Mouse (Mus musculus) myocyte (in vitro differentiated cells): Measurements from ENCODE around the gene Tenm4. TPM values are rescaled to one million over a fixed set of nuclear protein-coding genes. Genes with fewer than 3 reads are reported as not detected.

Source experiments
- H3K27me3 ChIP-seq: one replicate; pipeline ENCODE4 v1.6.1; 2011; ENCODE audit not compliant: control insufficient read depth, insufficient read depth, insufficient read length
- H3K36me3 ChIP-seq: one replicate; pipeline ENCODE4 v1.6.1; 2011; ENCODE audit not compliant: control insufficient read depth, insufficient read depth
- H3K4me2 ChIP-seq: one replicate; pipeline ENCODE4 v1.6.1; 2011; ENCODE audit warnings: low read depth, control low read depth
- H3K4me3 ChIP-seq: one replicate; pipeline ENCODE4 v1.5.1; 2011; ENCODE audit warnings: mild to moderate bottlenecking, control low read depth, moderate library complexity
- H3K79me2 ChIP-seq: one replicate; pipeline ENCODE4 v1.6.1; 2011; ENCODE audit not compliant: control insufficient read depth, insufficient read depth
- H3ac ChIP-seq: one replicate; pipeline ENCODE4 v1.6.1; 2011; ENCODE audit not compliant: control insufficient read depth, insufficient read length
- CEBPB ChIP-seq: IDR thresholded peaks from 2 replicates; pipeline ENCODE4 v1.6.1; 2011; ENCODE audit warnings: mild to moderate bottlenecking, moderate library complexity; ENCODE audit not compliant: poor library complexity, insufficient read depth, severe bottlenecking
- E2F4 ChIP-seq: IDR thresholded peaks from one replicate; pipeline ENCODE4 v1.6.1; 2011; ENCODE audit warnings: mild to moderate bottlenecking, control low read depth, moderate library complexity; ENCODE audit not compliant: insufficient read depth
- MAX ChIP-seq: IDR thresholded peaks from one replicate; pipeline ENCODE4 v1.6.1; 2011; ENCODE audit warnings: low read depth, mild to moderate bottlenecking, control low read depth
- MYOD1 ChIP-seq, 3 experiments: IDR thresholded peaks; one replicate each; pipeline ENCODE4 v1.6.1; 2011; ENCODE audit warnings: control low read depth in 2 of 3, low read depth in 2 of 3, mild to moderate bottlenecking in 2 of 3, moderate library complexity in 1 of 3; ENCODE audit not compliant: insufficient read length in 2 of 3, control insufficient read depth in 1 of 3
- MYOG ChIP-seq, 3 experiments: IDR thresholded peaks; one replicate each; pipeline ENCODE4 v1.6.1; 2011; ENCODE audit warnings: control low read depth in 2 of 3, low read depth in 2 of 3, mild to moderate bottlenecking in 2 of 3; ENCODE audit not compliant: insufficient read length in 2 of 3, control insufficient read depth in 1 of 3, insufficient read depth in 1 of 3
- POLR2A ChIP-seq: IDR thresholded peaks from one replicate; pipeline ENCODE4 v1.6.1; 2011; ENCODE audit warnings: low read depth, mild to moderate bottlenecking, control low read depth, moderate library complexity; ENCODE audit not compliant: insufficient read length
- POLR2AphosphoS2 ChIP-seq: IDR thresholded peaks from one replicate; pipeline ENCODE4 v1.6.1; 2011; ENCODE audit warnings: low read depth, control low read depth; ENCODE audit not compliant: insufficient read length
- REST ChIP-seq: IDR thresholded peaks from one replicate; pipeline ENCODE4 v1.6.1; 2011; ENCODE audit warnings: mild to moderate bottlenecking, control low read depth, moderate library complexity; ENCODE audit not compliant: insufficient read depth, insufficient read length
- SRF ChIP-seq: IDR thresholded peaks from one replicate; pipeline ENCODE4 v1.6.1; 2011; ENCODE audit warnings: low read depth; ENCODE audit not compliant: control insufficient read depth, insufficient read length
- TCF12 ChIP-seq: IDR thresholded peaks from one replicate; pipeline ENCODE4 v1.6.1; 2011; ENCODE audit warnings: mild to moderate bottlenecking, control low read depth; ENCODE audit not compliant: poor library complexity, insufficient read depth, severe bottlenecking
- TCF3 ChIP-seq: IDR thresholded peaks from one replicate; pipeline ENCODE4 v1.6.1; 2011; ENCODE audit warnings: low read depth, control low read depth; ENCODE audit not compliant: insufficient read length
- USF1 ChIP-seq: IDR thresholded peaks from one replicate; pipeline ENCODE4 v1.6.1; 2011; ENCODE audit warnings: low read depth, mild to moderate bottlenecking, control low read depth, moderate library complexity
- polyA plus RNA-seq: library from polyadenylated mRNA; unstranded; fragments of >200 nt; fragmentation: generic; extraction: Trizol; gene quantifications from one replicate; pipeline ENCODE4 v1.2.1, GENCODE M21; 2012; ENCODE audit warnings: missing spikeins

Tenm4 gene
- polyA plus RNA-seq, 1 experiment: 10.9 TPM

DNA sequence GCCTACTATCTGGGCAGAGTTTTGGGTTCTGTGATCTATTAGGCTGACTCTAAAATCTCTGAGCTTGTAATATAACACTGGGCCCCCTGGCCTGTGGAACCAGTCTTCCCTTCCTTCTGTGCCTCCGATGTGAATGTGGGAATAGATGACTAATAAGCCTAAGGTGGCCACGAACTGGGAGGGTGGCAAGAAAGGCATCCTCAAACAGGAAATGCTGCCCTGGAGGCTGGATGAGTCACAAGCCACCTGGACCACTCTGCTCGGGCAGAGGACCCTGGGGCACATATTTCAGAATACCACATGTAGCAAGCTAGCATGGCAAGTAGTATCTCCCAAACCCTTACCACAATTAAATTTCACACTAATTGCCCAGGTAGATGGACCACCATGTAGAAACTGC is 391.8 kb downstream of the Tenm4 start:
- H3K4me2 ChIP-seq: peak overlapping the region; percentile 80
- H3K4me3 ChIP-seq: no peak overlapping the region
- H3ac ChIP-seq: no peak overlapping the region
- TF ChIP-seq REST: no peak
- no peak for TF ChIP-seq MAX
- TF ChIP-seq MYOD1 (IDR thresholded peaks at IDR 0.05; ENCODE audit: control insufficient read depth in 1 of 3, insufficient read length in 2 of 3, low read depth in 2 of 3): peak in 1 of 3 experiments; percentile 31
- TF ChIP-seq POLR2A: no peak
- no peaks in the 10 kb centered on the region for H3K27me3 ChIP-seq
- no peaks in the 10 kb centered on the region for H3K36me3 ChIP-seq
- H3K79me2 ChIP-seq: no peaks in the 10 kb centered on the region

DNA sequence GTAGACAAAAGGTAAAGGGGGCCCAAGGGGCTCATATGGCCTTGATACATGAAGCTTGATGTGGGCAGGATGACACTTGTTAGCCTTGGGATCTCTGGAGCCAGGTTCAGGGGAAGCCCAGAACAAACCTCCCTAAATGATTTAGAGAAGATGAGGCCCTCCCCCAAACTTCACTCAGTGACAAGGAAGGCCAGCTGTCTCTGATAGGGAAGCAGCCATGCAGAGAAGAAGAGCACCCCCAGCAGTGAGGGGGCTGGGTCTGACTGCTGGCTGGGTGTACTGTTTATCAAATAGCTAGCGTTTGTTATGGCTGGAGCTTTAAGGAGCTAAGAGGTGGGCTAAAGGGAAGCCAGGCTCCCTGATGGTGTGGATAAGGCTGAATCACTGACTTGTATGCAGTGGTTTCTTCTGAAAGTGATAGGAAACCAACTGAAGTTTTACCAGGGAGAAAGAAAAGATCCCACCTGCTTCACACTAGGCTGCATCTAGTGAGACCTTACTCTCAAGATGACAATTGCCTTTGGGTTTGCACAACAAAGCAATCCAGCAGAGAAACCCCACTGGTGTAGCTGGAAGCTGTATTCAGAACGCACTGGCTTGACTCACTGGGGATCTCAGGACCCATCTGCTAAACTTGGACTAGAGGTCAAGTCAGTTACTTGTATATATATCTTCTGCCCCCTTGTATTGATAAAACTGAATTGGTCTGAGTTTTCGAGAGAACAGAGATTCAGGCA is 392.5 kb downstream of the Tenm4 start:
- Histone ChIP-seq H3K4me2 (peak overlapping the region; percentile 80), H3ac (no peak overlapping the region), H3K4me3 (no peak overlapping the region), H3K79me2 (no peaks in the 10 kb centered on the region), H3K27me3 (no peaks in the 10 kb centered on the region), H3K36me3 (no peaks in the 10 kb centered on the region)
- peak in 2 of 3 experiments; percentile 75 to 79 for TF ChIP-seq MYOD1 (IDR thresholded peaks at IDR 0.05; ENCODE audit: control insufficient read depth in 1 of 3, insufficient read length in 2 of 3, low read depth in 2 of 3)
- no peak for TF ChIP-seq E2F4

DNA sequence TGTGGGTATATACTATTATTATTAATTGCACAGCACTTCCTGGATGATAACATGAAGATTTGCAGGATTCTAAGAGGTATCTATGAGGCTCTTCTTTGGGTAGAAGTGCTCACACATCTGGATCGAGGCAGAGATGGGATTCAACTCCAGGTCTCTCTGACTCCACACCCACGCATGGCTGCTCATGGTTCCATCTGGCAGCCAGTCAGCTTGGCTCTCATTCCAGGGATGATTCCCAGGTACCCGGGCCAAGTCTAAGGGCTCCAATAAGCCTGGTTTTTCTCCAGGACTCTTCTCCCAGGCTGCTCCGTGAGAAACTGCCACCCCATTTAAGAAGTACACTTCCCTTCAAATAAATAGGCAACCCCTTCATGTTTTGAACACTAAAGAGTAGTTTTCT is 394.8 kb downstream of the Tenm4 start:
- no peak for TF ChIP-seq POLR2A
- no peak for TF ChIP-seq TCF3
- TF ChIP-seq SRF: no peak
- no peak for TF ChIP-seq REST
- TF ChIP-seq USF1: no peak
- H3K27me3 ChIP-seq: no peaks in the 10 kb centered on the region
- H3K79me2 ChIP-seq: no peaks in the 10 kb centered on the region
- no peaks in the 10 kb centered on the region for H3K36me3 ChIP-seq
- H3K4me2 ChIP-seq: no peak overlapping the region
- no peak overlapping the region for H3ac ChIP-seq
- H3K4me3 ChIP-seq: no peak overlapping the region

DNA sequence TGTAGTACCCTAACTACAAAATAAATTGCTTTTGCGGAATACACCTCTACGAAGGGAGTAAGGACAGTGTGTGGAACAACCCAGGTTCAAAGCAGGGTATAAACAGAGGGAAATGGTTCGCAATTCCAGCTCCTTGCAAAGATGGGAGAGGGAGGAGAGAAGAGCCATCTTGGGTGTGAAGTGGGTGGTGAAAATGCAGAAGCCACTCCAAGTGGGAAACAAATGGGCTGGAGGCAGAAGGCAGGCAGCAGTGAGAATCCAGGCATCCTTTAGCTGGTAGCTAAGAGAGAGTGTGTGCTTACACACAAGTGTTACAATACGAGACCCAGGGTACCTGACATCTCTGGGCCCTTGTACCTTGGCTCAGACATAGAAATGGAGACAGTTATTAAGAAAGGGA is 395.2 kb downstream of the Tenm4 start:
- Histone ChIP-seq H3K27me3 (no peaks in the 10 kb centered on the region), H3K79me2 (no peaks in the 10 kb centered on the region), H3K4me3 (no peak overlapping the region), H3K36me3 (no peaks in the 10 kb centered on the region), H3ac (no peak overlapping the region), H3K4me2 (no peak overlapping the region)
- no peak for TF ChIP-seq MYOG (IDR thresholded peaks at IDR 0.05; ENCODE audit: control insufficient read depth in 1 of 3, insufficient read depth in 1 of 3, insufficient read length in 2 of 3, low read depth in 2 of 3)
- TF ChIP-seq E2F4: no peak
- TF ChIP-seq SRF: no peak
- no peak for TF ChIP-seq POLR2AphosphoS2
- no peak for TF ChIP-seq TCF12
- TF ChIP-seq TCF3: no peak
- no peak for TF ChIP-seq REST

DNA sequence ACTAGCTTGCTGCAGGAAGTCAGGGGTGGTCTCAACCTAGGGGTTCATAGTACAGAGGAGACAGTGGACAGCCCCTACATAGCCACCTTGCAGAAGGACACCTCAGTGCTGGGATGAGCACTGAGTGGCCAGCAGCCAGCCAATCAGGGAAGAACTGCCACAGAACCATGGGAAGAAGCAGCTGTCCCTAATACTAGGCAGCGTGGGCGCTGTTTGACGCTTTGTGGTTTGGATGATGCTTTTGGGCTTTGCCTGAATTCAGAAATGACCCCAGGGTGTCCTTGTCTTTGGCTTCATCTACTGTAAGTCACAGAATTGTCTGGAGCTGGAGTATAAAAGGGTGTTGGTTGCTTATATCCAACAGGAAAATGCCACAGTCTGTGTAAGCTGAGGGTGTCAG is 397.0 kb downstream of the Tenm4 start:
- no peaks in the 10 kb centered on the region for H3K27me3 ChIP-seq
- no peak overlapping the region for H3K4me3 ChIP-seq
- H3K79me2 ChIP-seq: no peaks in the 10 kb centered on the region
- no peak overlapping the region for H3K4me2 ChIP-seq
- H3ac ChIP-seq: no peak overlapping the region
- no peaks in the 10 kb centered on the region for H3K36me3 ChIP-seq
- TF ChIP-seq USF1 (no peak), SRF (no peak), MYOD1 (IDR thresholded peaks at IDR 0.05; ENCODE audit: control insufficient read depth in 1 of 3, insufficient read length in 2 of 3, low read depth in 2 of 3) (peak in 2 of 3 experiments; percentile 87 to 91), REST (no peak), TCF3 (no peak), POLR2AphosphoS2 (no peak), MAX (no peak), POLR2A (no peak), MYOG (IDR thresholded peaks at IDR 0.05; ENCODE audit: control insufficient read depth in 1 of 3, insufficient read depth in 1 of 3, insufficient read length in 2 of 3, low read depth in 2 of 3) (peak in 1 of 3 experiments; percentile 57), E2F4 (no peak), CEBPB (no peak), TCF12 (peak; percentile 25)

DNA sequence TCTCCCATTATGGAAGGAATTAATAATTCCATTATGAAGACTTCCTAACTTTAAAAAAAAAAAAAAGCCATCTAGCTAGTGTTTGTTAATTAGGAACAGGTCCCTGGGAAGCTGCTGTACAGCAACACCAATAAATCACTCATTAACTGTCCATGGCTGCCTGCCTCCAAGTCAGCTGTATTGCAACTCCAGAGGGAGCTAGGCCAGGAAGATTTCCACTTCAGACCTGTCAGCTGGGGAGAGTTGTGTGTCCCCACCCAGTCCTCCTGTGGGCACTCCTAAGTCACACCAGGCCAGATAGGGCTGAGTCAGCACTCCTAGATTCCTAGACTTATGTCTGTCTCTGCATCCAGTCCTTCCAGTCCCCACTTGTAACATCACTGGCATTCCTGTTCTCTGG is 399.9 kb downstream of the Tenm4 start:
- Histone ChIP-seq H3K79me2 (no peaks in the 10 kb centered on the region), H3K4me2 (no peak overlapping the region), H3K4me3 (no peak overlapping the region), H3K36me3 (no peaks in the 10 kb centered on the region), H3K27me3 (no peaks in the 10 kb centered on the region), H3ac (no peak overlapping the region)
- TF ChIP-seq SRF: no peak
- TF ChIP-seq CEBPB: no peak
- no peak for TF ChIP-seq E2F4
- no peak for TF ChIP-seq TCF3
- no peak for TF ChIP-seq REST
- no peak for TF ChIP-seq TCF12
- TF ChIP-seq MAX: no peak
- TF ChIP-seq MYOD1 (IDR thresholded peaks at IDR 0.05; ENCODE audit: control insufficient read depth in 1 of 3, insufficient read length in 2 of 3, low read depth in 2 of 3): peak in 1 of 3 experiments; percentile 25
